Mouse (Mus musculus): ENCODE data around the gene Slc6a8.

- no peak for TF ChIP-seq CTCF (IDR thresholded peaks at IDR 0.05; ENCODE audit: low read depth, low read length)
- TF ChIP-seq POLR2A (IDR thresholded peaks at IDR 0.05; ENCODE audit: extremely low read depth, insufficient read depth, low read length): no peak
Observed at GRCm38 (mm10) chrX:73717667-73718066, 44.7 kb downstream of the Slc6a8 start.

Data from liver, adult 2 months (tissue).